Mouse (Mus musculus) heart, embryonic 13.5 days (tissue): ENCODE measurements around the gene Zc3h7a. TPM values are rescaled to one million over a fixed set of nuclear protein-coding genes. Genes with fewer than 3 reads are reported as not detected.

ENCODE experiments used
- ATAC-seq: fragments of 200-750 bp; cut with Nextera tagmentation; 2 replicates; pipeline ENCODE4 v1.8.0; 2017; ENCODE audit warnings: moderate TSS enrichment; ENCODE audit not compliant: insufficient number of reproducible peaks, low FRiP score, low TSS enrichment; ENCODE audit errors: extremely low read depth
- H3K27ac ChIP-seq: fragments of 300-500 bp; sonication (generic); replicated peaks from 2 replicates; pipeline ENCODE4 v1.5.1; 2015; ENCODE audit warnings: moderate library complexity, mild to moderate bottlenecking, inconsistent platforms
- H3K27me3 ChIP-seq: fragments of 300-500 bp; sonication (generic); replicated peaks from 2 replicates; pipeline ENCODE4 v1.6.1; 2015; ENCODE audit warnings: mild to moderate bottlenecking, inconsistent platforms
- H3K36me3 ChIP-seq: fragments of 300-500 bp; sonication (generic); 2 replicates; pipeline ENCODE4 v1.6.1; 2015; ENCODE audit warnings: mild to moderate bottlenecking, inconsistent platforms
- H3K4me1 ChIP-seq: fragments of 300-500 bp; sonication (generic); 2 replicates; pipeline ENCODE4 v1.6.1; 2015; ENCODE audit warnings: inconsistent platforms
- H3K4me2 ChIP-seq: fragments of 300-500 bp; sonication (generic); 2 replicates; pipeline ENCODE4 v1.6.1; 2015; ENCODE audit warnings: inconsistent platforms, mild to moderate bottlenecking, moderate library complexity
- H3K4me3 ChIP-seq: fragments of 300-500 bp; sonication (generic); 2 replicates; pipeline ENCODE4 v1.5.1; 2015; ENCODE audit warnings: moderate library complexity, mild to moderate bottlenecking, inconsistent platforms
- H3K9ac ChIP-seq: fragments of 300-500 bp; sonication (generic); 2 replicates; pipeline ENCODE4 v1.6.1; 2015; ENCODE audit warnings: inconsistent platforms, mild to moderate bottlenecking, moderate library complexity
- H3K9me3 ChIP-seq: fragments of 300-500 bp; sonication (generic); 2 replicates; pipeline ENCODE4 v1.6.1; 2016; ENCODE audit warnings: inconsistent platforms
- WGBS: fragments of 180-500 bp; shearing (Covaris S2); methylation state at CpG from one replicate; pipeline ENCODE4 v1.1.7; 2015; ENCODE audit warnings: mixed read lengths; 5-methylcytosine and 5-hydroxymethylcytosine counted together
- microRNA-seq: library from miRNA; unstranded; fragments of <30 nt; microRNA quantifications from one replicate; pipeline ENCODE4, GENCODE M21; 2016
- polyA plus RNA-seq: library from polyadenylated mRNA; unstranded; fragments of >200 nt; fragmentation: Nextera tagmentation; extraction: Ambion mirVana; gene quantifications from 2 replicates; pipeline ENCODE4 v1.2.1, GENCODE M21; 2015

Zc3h7a gene
- polyA plus RNA-seq, 1 experiment from 2014 or later = 57.2 TPM

- Histone ChIP-seq H3K4me1 (peaks cover 37% of the 10 kb centered on the region), H3K27ac (peak overlapping the region; percentile 73; the same call in 1 of the 2 replicates), H3K9me3 (no peaks in the 10 kb centered on the region), H3K27me3 (no peaks in the 10 kb centered on the region), H3K4me2 (no peak overlapping the region), H3K36me3 (peaks cover 68% of the 10 kb centered on the region), H3K9ac (no peak overlapping the region), H3K4me3 (no peak overlapping the region)
- 79% methylated on average over 13 of the region's 13 CpGs for WGBS
- ATAC-seq = no peak
These were observed 82.3 kb downstream of the Zc3h7a start for GRCm38 (mm10) chr16:11093717-11094386.

DNA sequence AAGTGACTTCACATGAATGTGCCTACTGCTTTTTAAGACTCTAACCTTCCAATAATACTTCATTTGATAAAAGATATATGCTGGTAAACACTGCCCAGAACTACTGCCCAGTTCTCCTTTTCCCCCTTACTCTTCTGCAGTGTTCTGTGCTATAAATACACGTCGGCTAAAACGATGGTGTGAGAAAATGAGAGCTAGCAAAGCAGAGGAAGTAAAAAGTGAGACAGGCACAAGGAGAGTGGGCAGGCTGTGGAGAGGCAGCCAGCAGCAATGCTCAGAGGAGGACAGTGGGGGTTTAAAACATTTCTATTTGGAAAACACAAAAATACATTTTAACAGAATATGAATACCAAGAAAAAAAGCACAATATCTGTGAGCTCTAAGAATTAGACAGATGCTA is 83.7 kb downstream of the Zc3h7a start:
- no peaks in the 10 kb centered on the region for H3K27me3 ChIP-seq
- H3K4me2 ChIP-seq = peak overlapping the region; percentile 4; the same call in 1 of the 2 replicates
- peaks cover 78% of the 10 kb centered on the region for H3K36me3 ChIP-seq
- H3K27ac ChIP-seq = peak overlapping the region; percentile 73
- no peak overlapping the region for H3K4me3 ChIP-seq
- peaks cover 30% of the 10 kb centered on the region for H3K4me1 ChIP-seq
- no peaks in the 10 kb centered on the region for H3K9me3 ChIP-seq
- 26% methylated on average over 3 of the region's 3 CpGs for WGBS
- ATAC-seq = no peak
- 0 out of 2 replicates have a peak overlapping the region, but pooled peaks have one; percentile 34 for H3K9ac ChIP-seq

- Histone ChIP-seq H3K4me2 (peak overlapping the region; percentile 4; the same call in 1 of the 2 replicates), H3K9me3 (no peaks in the 10 kb centered on the region), H3K36me3 (peaks cover 82% of the 10 kb centered on the region), H3K27me3 (no peaks in the 10 kb centered on the region), H3K4me3 (no peak overlapping the region), H3K9ac (no peak overlapping the region), H3K4me1 (peaks cover 30% of the 10 kb centered on the region), H3K27ac (peak overlapping the region; percentile 73)
- ATAC-seq = no peak
- 40% methylated on average over 4 of the region's 4 CpGs for WGBS
These were observed 84.1 kb downstream of the Zc3h7a start for GRCm38 (mm10) chr16:11092061-11092460.

DNA sequence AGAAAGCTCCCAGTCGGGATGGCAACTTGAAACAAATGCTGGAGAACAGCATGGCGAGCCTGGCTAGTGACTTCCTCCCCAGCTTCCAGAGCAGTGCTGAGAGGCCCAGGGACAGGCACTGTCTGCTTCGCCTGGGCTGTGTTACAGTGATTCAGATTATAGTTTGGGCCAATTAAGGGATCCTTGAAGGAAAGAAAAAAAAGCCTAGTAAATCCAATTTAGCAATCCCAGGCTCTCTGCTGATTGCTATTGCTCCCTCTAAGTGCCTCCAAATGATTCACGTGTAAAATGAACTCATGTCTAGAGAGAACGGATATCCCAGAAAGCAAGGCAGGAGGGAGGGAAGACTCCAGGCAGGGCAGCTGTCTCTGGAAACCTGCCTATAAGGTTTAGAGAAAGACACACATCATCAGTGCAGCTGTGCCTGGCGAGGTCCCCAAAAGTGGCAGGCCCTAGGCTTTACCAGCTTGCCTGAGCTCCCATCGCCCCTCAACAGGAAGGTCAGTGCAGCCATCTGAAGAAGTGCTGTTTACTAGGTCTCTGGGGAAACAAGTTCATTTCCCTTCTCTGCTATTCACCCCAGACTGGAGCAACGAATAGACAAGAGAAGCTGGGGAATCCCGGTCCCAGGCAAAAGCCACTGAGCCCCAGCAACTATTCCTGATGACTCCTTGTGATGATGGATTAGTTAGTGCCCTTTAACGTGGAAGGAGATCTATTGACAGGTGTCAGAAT is 85.2 kb downstream of the Zc3h7a start:
- peak overlapping the region; percentile 73 for H3K27ac ChIP-seq
- no peaks in the 10 kb centered on the region for H3K27me3 ChIP-seq
- peaks cover 30% of the 10 kb centered on the region for H3K4me1 ChIP-seq
- no peak overlapping the region for H3K4me3 ChIP-seq
- H3K9ac ChIP-seq = no peak overlapping the region; the same call in 1 of the 2 replicates
- H3K9me3 ChIP-seq = no peaks in the 10 kb centered on the region
- ATAC-seq = no peak
- 79% methylated on average over 10 of the region's 10 CpGs for WGBS
- no peak overlapping the region for H3K4me2 ChIP-seq
- peaks cover 84% of the 10 kb centered on the region for H3K36me3 ChIP-seq

- WGBS = 83% methylated on average over 5 of the region's 5 CpGs
- Histone ChIP-seq H3K4me3 (no peak overlapping the region), H3K27ac (no peak overlapping the region), H3K36me3 (peaks cover 96% of the 10 kb centered on the region), H3K27me3 (no peaks in the 10 kb centered on the region), H3K9me3 (no peaks in the 10 kb centered on the region), H3K4me1 (peaks cover 8% of the 10 kb centered on the region), H3K9ac (no peak overlapping the region), H3K4me2 (no peak overlapping the region)
- no peak for ATAC-seq
These were observed 89.2 kb downstream of the Zc3h7a start for GRCm38 (mm10) chr16:11086856-11087588.

Small RNAs within 50 kb of the gene (microRNA-seq; reads per million reads assigned to microRNA genes)
- gene Gm23935 = 113 reads per million, percentile 56 among the genes with 10 or more reads in this experiment

Other genes with a start within 250 kb of the Zc3h7a start
- 40.1 and 40.3 TPM in 2 replicates for gene Snn, start 115.4 kb downstream of the Zc3h7a start, polyA plus RNA-seq
- gene Litaf, start 110.2 kb downstream of the Zc3h7a start, polyA plus RNA-seq = 66.2 and 70.0 TPM in 2 replicates
- 25.9 and 27.0 TPM in 2 replicates for gene Txndc11, start 41.7 kb downstream of the Zc3h7a start, polyA plus RNA-seq
- 121 and 127 TPM in 2 replicates for gene Rsl1d1, start 26.9 kb upstream of the Zc3h7a start, polyA plus RNA-seq
- 47.8 and 48.4 TPM in 2 replicates for gene Gspt1, start 77.9 kb upstream of the Zc3h7a start, polyA plus RNA-seq
- gene Tnfrsf17, start 137.4 kb upstream of the Zc3h7a start, polyA plus RNA-seq = not detected in 2 replicates
- 6.0 and 7.4 TPM in 2 replicates for gene Snx29, start 146.5 kb upstream of the Zc3h7a start, polyA plus RNA-seq